Mouse (Mus musculus) intestine, embryonic 16.5 days (tissue): ENCODE measurements around the gene Calm4. TPM values are rescaled to one million over a fixed set of nuclear protein-coding genes. Genes with fewer than 3 reads are reported as not detected.
A peak's percentile ranks its signal among the peaks of the same experiment; 100 is the strongest.
"Not testable (repeated sequence)": the region's sequence is repeated elsewhere in the genome, so short reads cannot be mapped to it uniquely, and the experiment has no call there.

ENCODE experiments used
- ATAC-seq: fragments of 200-750 bp; cut with Nextera tagmentation; 2 replicates; pipeline ENCODE4 v1.8.0; 2017; ENCODE audit warnings: moderate TSS enrichment, moderate library complexity
- H3K27ac ChIP-seq: fragments of 300-500 bp; sonication (generic); 2 replicates; pipeline ENCODE4 v1.5.1; 2014; ENCODE audit warnings: mild to moderate bottlenecking, low read length
- H3K27me3 ChIP-seq: fragments of 300-500 bp; sonication (generic); replicated peaks from 2 replicates; pipeline ENCODE4 v1.6.1; 2014; ENCODE audit warnings: low read length, control low read depth, mixed read lengths; ENCODE audit not compliant: control insufficient read depth, insufficient read depth
- H3K36me3 ChIP-seq: fragments of 300-500 bp; sonication (generic); 2 replicates; pipeline ENCODE4 v1.6.1; 2014; ENCODE audit warnings: low read length, control low read depth; ENCODE audit not compliant: control insufficient read depth, insufficient read depth
- H3K4me1 ChIP-seq: fragments of 300-500 bp; sonication (generic); 2 replicates; pipeline ENCODE4 v1.6.1; 2014; ENCODE audit warnings: low read length, control low read depth, mixed read lengths; ENCODE audit not compliant: control insufficient read depth, insufficient read depth
- H3K4me2 ChIP-seq: fragments of 300-500 bp; sonication (generic); 2 replicates; pipeline ENCODE4 v1.6.1; 2014; ENCODE audit warnings: low read depth, low read length, control low read depth
- H3K4me3 ChIP-seq: fragments of 300-500 bp; sonication (generic); 2 replicates; pipeline ENCODE4 v1.5.1; 2014; ENCODE audit warnings: mild to moderate bottlenecking, low read length
- H3K9ac ChIP-seq: fragments of 300-500 bp; sonication (generic); 2 replicates; pipeline ENCODE4 v1.6.1; 2014; ENCODE audit warnings: low read depth, low read length
- H3K9me3 ChIP-seq: fragments of 300-500 bp; sonication (generic); 2 replicates; pipeline ENCODE4 v1.6.1; 2016; ENCODE audit warnings: low read length, control low read depth; ENCODE audit not compliant: control insufficient read depth
- WGBS: fragments of 180-500 bp; shearing (Covaris S2); extraction: QIAGEN DNeasy Blood & Tissue Kit; methylation state at CpG from one replicate; pipeline ENCODE4 v1.1.7; 2014; 5-methylcytosine and 5-hydroxymethylcytosine counted together
- polyA plus RNA-seq: library from polyadenylated mRNA; unstranded; fragments of >200 nt; fragmentation: Nextera tagmentation; extraction: Ambion mirVana; gene quantifications from 2 replicates; pipeline ENCODE4 v1.2.1, GENCODE M21; 2015

Calm4 gene
- 0.39 TPM in 1 of 2 replicates, not detected in the other for polyA plus RNA-seq

DNA sequence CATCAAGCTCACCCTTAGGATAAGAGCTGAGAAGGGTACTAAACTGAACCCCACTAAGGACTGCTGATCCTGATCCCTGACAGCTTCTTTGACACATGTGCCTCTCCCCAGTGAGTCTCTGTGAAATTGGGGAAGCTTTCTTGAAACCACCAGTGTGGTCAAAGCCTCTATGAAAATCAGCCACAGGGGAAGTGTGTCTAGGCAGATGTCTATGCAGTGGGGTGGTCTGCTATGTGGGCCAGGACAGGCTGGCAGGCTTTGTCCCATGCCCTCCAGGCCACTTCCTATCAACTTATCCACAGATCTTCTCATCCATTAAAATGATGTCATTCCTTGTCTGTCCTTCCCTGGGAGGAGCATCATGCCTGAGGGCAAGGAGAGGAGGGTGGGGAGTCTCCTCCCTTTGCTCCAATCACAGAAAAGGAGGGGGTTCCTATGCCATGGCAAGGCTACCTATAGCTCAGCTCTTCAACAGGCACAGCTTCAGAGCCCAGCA is at the start of gene Calm4:
Gene Calm4, plus strand, starts transcription at position 446 of the 496 bp plus-strand sequence.
- not testable (repeated sequence) for H3K4me3 ChIP-seq, H3K9ac ChIP-seq, H3K4me1 ChIP-seq, H3K27me3 ChIP-seq, H3K9me3 ChIP-seq, H3K27ac ChIP-seq, ATAC-seq, H3K36me3 ChIP-seq, H3K4me2 ChIP-seq

GRCm38 (mm10) chr13:3788588-3788987 is 49.0 kb upstream of the Calm4 start:
- Histone ChIP-seq H3K4me2 (no peak overlapping the region), H3K27ac (peak overlapping the region; percentile 53), H3K9me3 (no peaks in the 10 kb centered on the region), H3K4me1 (peaks cover 9% of the 10 kb centered on the region), H3K36me3 (no peaks in the 10 kb centered on the region), H3K27me3 (no peaks in the 10 kb centered on the region), H3K4me3 (no peak overlapping the region), H3K9ac (no peak overlapping the region)
- 70% methylated on average over 2 of the region's 2 CpGs for WGBS
- no peak for ATAC-seq

- no peak for ATAC-seq
- H3K9ac ChIP-seq, result no peak overlapping the region
- 45% methylated on average over 2 of the region's 2 CpGs for WGBS
Observed at GRCm38 (mm10) chr13:3789531-3789930, 48.0 kb upstream of the Calm4 start.

DNA sequence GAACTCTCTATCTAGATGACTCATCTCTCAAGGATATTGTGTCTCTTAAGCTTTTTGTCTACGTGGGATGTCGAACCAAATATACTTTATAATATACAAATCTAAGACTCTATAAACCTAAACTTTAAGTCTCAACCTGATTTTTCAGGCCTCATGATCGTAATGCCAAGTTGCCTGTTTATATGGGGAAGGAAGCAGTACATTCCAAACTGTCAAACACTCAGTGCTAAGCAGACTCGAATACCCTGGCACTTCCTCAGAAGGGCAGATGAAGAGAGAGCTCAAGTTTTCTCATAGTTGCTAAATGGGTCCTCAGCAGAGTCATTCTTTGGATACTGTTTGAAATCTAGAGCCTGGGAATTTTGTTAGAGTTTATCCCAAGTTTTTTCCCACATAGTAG is 40.9 kb upstream of the Calm4 start:
- Histone ChIP-seq H3K4me3 (no peak overlapping the region), H3K9ac (no peak overlapping the region), H3K36me3 (no peaks in the 10 kb centered on the region), H3K27ac (no peak overlapping the region), H3K27me3 (no peaks in the 10 kb centered on the region), H3K4me1 (no peaks in the 10 kb centered on the region), H3K9me3 (no peaks in the 10 kb centered on the region), H3K4me2 (no peak overlapping the region)
- ATAC-seq, result no peak
- 57% methylated on average over 4 of the region's 4 CpGs for WGBS

More at GRCm38 (mm10) chr13:3789531-3789930, 48.0 kb upstream of the Calm4 start:
- Histone ChIP-seq H3K27ac (0 out of 2 replicates have a peak overlapping the region, but pooled peaks have one; percentile 6), H3K4me1 (peaks cover 6% of the 10 kb centered on the region), H3K36me3 (no peaks in the 10 kb centered on the region), H3K4me2 (no peak overlapping the region), H3K4me3 (no peak overlapping the region), H3K27me3 (no peaks in the 10 kb centered on the region), H3K9me3 (no peaks in the 10 kb centered on the region)

- Histone ChIP-seq H3K27ac (no peak overlapping the region), H3K36me3 (no peaks in the 10 kb centered on the region), H3K9ac (no peak overlapping the region), H3K4me1 (no peaks in the 10 kb centered on the region), H3K4me2 (no peak overlapping the region), H3K9me3 (no peaks in the 10 kb centered on the region), H3K4me3 (no peak overlapping the region), H3K27me3 (no peaks in the 10 kb centered on the region)
- ATAC-seq, result peak; percentile 61; the same call in 1 of the 2 replicates
Observed at GRCm38 (mm10) chr13:3798751-3799150, 38.8 kb upstream of the Calm4 start.

DNA sequence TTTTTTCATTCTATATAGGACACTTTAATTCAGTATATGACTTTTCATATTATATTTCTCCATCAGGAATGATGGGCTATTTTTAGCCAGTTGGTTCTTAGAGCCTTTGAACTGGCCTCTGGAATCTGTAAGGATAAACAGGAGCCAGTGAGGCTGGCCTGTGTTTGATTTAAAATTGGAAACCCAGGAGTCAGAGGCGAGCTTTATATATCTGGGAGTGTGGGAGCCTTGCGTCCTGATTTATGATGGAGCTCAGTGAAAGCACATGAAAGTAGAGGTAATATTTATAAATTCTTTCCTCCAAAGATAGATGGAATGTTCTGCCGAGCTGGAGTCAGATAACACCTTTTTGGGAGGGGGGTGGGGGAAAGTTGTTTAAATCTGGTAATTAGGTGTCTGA is 38.2 kb upstream of the Calm4 start:
- 29% methylated on average over 3 of the region's 3 CpGs for WGBS
- H3K9me3 ChIP-seq, result no peaks in the 10 kb centered on the region
- no peak overlapping the region for H3K4me2 ChIP-seq
- H3K27ac ChIP-seq, result no peak overlapping the region
- no peak overlapping the region for H3K4me3 ChIP-seq
- no peak for ATAC-seq
- H3K27me3 ChIP-seq, result no peaks in the 10 kb centered on the region
- no peaks in the 10 kb centered on the region for H3K4me1 ChIP-seq
- no peaks in the 10 kb centered on the region for H3K36me3 ChIP-seq
- H3K9ac ChIP-seq, result no peak overlapping the region

GRCm38 (mm10) chr13:3804186-3804585 is 33.4 kb upstream of the Calm4 start, which contains the start of gene Calml3:
Calml3 (minus strand) TSS chr13:3804316.
- 86% methylated on average over 13 of the region's 13 CpGs for WGBS
- Histone ChIP-seq H3K9me3 (no peaks in the 10 kb centered on the region), H3K4me1 (peaks cover 4% of the 10 kb centered on the region), H3K4me2 (no peak within 1 kb of the TSS), H3K36me3 (no peaks in the 10 kb centered on the region), H3K27me3 (no peaks in the 10 kb centered on the region), H3K9ac (no peak within 1 kb of the TSS), H3K27ac (no peak within 1 kb of the TSS), H3K4me3 (no peak within 1 kb of the TSS)
- no peak for ATAC-seq

DNA sequence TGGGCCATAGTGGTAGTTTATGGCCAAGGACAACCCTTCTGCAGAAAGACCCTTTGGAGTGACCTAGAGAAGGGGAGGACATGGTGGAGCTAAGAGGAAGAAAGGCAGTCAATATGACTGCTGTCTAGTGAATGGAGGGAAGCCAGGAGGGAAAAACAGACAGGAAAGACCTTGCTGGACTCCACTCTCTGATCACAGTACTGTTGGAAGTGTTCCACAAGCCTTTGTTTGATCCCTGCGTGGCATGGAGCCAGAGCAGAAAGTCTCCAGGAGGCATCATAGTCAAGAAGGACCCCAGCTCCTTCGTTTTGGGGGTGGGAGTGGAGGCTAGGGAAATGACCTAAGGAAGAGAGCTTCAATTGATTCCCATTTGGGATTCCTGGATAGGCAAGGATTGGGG is 32.4 kb upstream of the Calm4 start:
- Histone ChIP-seq H3K4me2 (no peak overlapping the region), H3K36me3 (no peaks in the 10 kb centered on the region), H3K4me3 (no peak overlapping the region), H3K9ac (no peak overlapping the region), H3K4me1 (peaks cover 4% of the 10 kb centered on the region), H3K27me3 (no peaks in the 10 kb centered on the region), H3K9me3 (no peaks in the 10 kb centered on the region), H3K27ac (no peak overlapping the region)
- ATAC-seq, result no peak
- WGBS, result 56% methylated on average over 2 of the region's 2 CpGs

GRCm38 (mm10) chr13:3805638-3806037 is 31.9 kb upstream of the Calm4 start:
- no peaks in the 10 kb centered on the region for H3K9me3 ChIP-seq
- H3K4me2 ChIP-seq, result no peak overlapping the region
- H3K27me3 ChIP-seq, result no peaks in the 10 kb centered on the region
- H3K27ac ChIP-seq, result no peak overlapping the region
- no peak overlapping the region for H3K4me3 ChIP-seq
- H3K9ac ChIP-seq, result no peak overlapping the region
- no peaks in the 10 kb centered on the region for H3K36me3 ChIP-seq
- 51% methylated on average over 5 of the region's 5 CpGs for WGBS
- ATAC-seq, result peak; percentile 60
- peaks cover 4% of the 10 kb centered on the region for H3K4me1 ChIP-seq
